Mouse (Mus musculus): ENCODE results near the gene Irgm2. TPM values are rescaled to one million over a fixed set of nuclear protein-coding genes. Genes with fewer than 3 reads are reported as not detected.
"Not testable (repeated sequence)": the region's sequence is repeated elsewhere in the genome, so short reads cannot be mapped to it uniquely, and the experiment has no call there.

Irgm2 gene
- polyA plus RNA-seq, 1 experiment from 2014 or later = 0.75 TPM

GRCm38 (mm10) chr11:58179986-58180385, 19.4 kb upstream of the Irgm2 start:
- not testable (repeated sequence) for H3K9me3 ChIP-seq (ENCODE audit: control insufficient read depth, low read length); H3K4me2 ChIP-seq (ENCODE audit: low read length); H3K9ac ChIP-seq (replicated peaks; ENCODE audit: low read depth, low read length); H3K27me3 ChIP-seq (replicated peaks; ENCODE audit: control insufficient read depth, insufficient read depth, low read length); H3K4me3 ChIP-seq (replicated peaks; ENCODE audit: low read length); H3K27ac ChIP-seq (ENCODE audit: low read length); ATAC-seq; H3K4me1 ChIP-seq (replicated peaks; ENCODE audit: control insufficient read depth, insufficient read depth, low read length)
- peaks cover 24% of the 10 kb centered on the region for H3K36me3 ChIP-seq (ENCODE audit: control insufficient read depth, insufficient read depth)
- WGBS = 94% methylated on average over 6 of the region's 6 CpGs

DNA sequence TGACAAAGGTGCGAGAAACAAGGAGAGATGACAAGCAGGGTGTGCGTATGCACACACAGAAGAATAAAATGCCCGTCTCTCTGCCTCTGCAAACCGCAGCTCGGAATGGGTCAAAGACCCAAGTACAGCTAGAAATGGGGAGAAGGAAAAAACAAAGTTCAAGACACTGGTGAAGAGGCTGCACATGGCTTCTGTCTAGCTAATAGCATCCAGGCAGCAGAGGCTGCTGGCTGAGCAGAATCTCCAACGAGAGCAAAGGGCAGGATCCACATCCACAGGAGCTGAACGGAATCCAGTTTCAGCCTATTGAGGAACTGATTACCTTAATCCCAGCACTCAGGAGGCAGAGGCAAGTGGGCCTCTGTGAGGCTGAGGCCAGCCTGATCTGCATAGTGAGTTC, 18.7 kb upstream of the Irgm2 start:
- Histone ChIP-seq H3K4me3 (replicated peaks; ENCODE audit: low read length) (no peak overlapping the region), H3K27ac (ENCODE audit: low read length) (no peak overlapping the region), H3K27me3 (replicated peaks; ENCODE audit: control insufficient read depth, insufficient read depth, low read length) (no peaks in the 10 kb centered on the region), H3K9ac (replicated peaks; ENCODE audit: low read depth, low read length) (no peak overlapping the region), H3K36me3 (ENCODE audit: control insufficient read depth, insufficient read depth) (peaks cover 16% of the 10 kb centered on the region), H3K9me3 (ENCODE audit: control insufficient read depth, low read length) (no peaks in the 10 kb centered on the region), H3K4me1 (replicated peaks; ENCODE audit: control insufficient read depth, insufficient read depth, low read length) (no peaks in the 10 kb centered on the region), H3K4me2 (ENCODE audit: low read length) (no peak overlapping the region)
- no peak for ATAC-seq
- WGBS = 88% methylated on average over 7 of the region's 7 CpGs

DNA sequence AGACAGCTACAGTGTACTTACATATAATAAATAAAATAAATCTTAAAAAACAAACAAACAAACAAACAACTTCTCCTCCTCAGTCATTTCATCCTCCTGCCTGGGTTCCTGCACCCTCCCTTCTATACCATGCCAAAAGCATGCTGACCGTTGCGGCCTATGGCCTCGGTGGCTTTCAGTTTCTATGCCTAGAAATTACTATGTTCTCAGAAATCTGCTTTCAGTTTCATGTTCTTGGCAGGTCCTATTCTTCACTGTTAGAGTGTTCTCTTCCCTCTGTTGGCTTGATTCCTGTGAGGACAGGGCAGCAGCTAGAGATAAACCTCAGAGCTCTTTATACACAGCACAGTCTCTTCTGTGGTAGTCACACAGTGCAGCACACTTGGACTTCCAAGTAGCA, 15.8 kb upstream of the Irgm2 start:
- Histone ChIP-seq H3K9me3 (ENCODE audit: control insufficient read depth, low read length) (no peaks in the 10 kb centered on the region), H3K4me3 (replicated peaks; ENCODE audit: low read length) (no peak overlapping the region), H3K4me2 (ENCODE audit: low read length) (no peak overlapping the region), H3K4me1 (replicated peaks; ENCODE audit: control insufficient read depth, insufficient read depth, low read length) (no peaks in the 10 kb centered on the region), H3K27ac (ENCODE audit: low read length) (no peak overlapping the region), H3K9ac (replicated peaks; ENCODE audit: low read depth, low read length) (no peak overlapping the region), H3K27me3 (replicated peaks; ENCODE audit: control insufficient read depth, insufficient read depth, low read length) (no peaks in the 10 kb centered on the region), H3K36me3 (ENCODE audit: control insufficient read depth, insufficient read depth) (peaks cover 2% of the 10 kb centered on the region; the same call in 1 of the 2 replicates)
- ATAC-seq = no peak
- WGBS = 100% methylated on average over 3 of the region's 3 CpGs

- no peaks in the 10 kb centered on the region for H3K27me3 ChIP-seq (replicated peaks; ENCODE audit: control insufficient read depth, insufficient read depth, low read length)
- no peaks in the 10 kb centered on the region for H3K36me3 ChIP-seq (ENCODE audit: control insufficient read depth, insufficient read depth)
- H3K4me2 ChIP-seq (ENCODE audit: low read length) = no peak overlapping the region
- ATAC-seq = no peak
- no peak overlapping the region for H3K9ac ChIP-seq (replicated peaks; ENCODE audit: low read depth, low read length)
- H3K9me3 ChIP-seq (ENCODE audit: control insufficient read depth, low read length) = no peaks in the 10 kb centered on the region
- H3K4me3 ChIP-seq (replicated peaks; ENCODE audit: low read length) = no peak overlapping the region
- H3K4me1 ChIP-seq (replicated peaks; ENCODE audit: control insufficient read depth, insufficient read depth, low read length) = no peaks in the 10 kb centered on the region
- H3K27ac ChIP-seq (ENCODE audit: low read length) = no peak overlapping the region
- 96% methylated on average over 6 of the region's 6 CpGs for WGBS
Observed at GRCm38 (mm10) chr11:58189675-58190074, 9.7 kb upstream of the Irgm2 start.

DNA sequence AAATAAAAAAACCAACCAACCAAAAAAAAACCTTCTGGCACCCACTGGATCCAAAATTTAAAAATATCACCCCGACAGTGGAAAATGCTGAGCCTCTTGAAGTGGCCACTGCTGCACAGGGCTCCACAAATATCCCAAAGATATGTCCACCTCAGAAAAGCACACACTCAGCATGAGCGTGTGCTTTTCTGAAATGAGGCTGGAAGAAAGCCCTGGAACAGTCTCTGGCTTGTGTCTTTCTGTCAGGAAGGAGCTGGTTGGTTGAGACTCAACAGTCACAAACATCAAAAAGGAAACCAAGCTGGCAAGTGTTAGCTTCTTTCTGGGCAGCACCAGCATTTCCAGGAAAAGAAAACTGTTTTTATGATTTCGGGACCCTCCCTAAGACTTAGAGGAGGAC, 6.1 kb upstream of the Irgm2 start:
- Histone ChIP-seq H3K9me3 (ENCODE audit: control insufficient read depth, low read length) (no peaks in the 10 kb centered on the region), H3K27ac (ENCODE audit: low read length) (no peak overlapping the region), H3K4me3 (replicated peaks; ENCODE audit: low read length) (no peak overlapping the region), H3K27me3 (replicated peaks; ENCODE audit: control insufficient read depth, insufficient read depth, low read length) (no peaks in the 10 kb centered on the region), H3K36me3 (ENCODE audit: control insufficient read depth, insufficient read depth) (no peaks in the 10 kb centered on the region), H3K9ac (replicated peaks; ENCODE audit: low read depth, low read length) (no peak overlapping the region), H3K4me2 (ENCODE audit: low read length) (no peak overlapping the region), H3K4me1 (replicated peaks; ENCODE audit: control insufficient read depth, insufficient read depth, low read length) (no peaks in the 10 kb centered on the region)
- no peak for ATAC-seq
- 80% methylated on average over 3 of the region's 3 CpGs for WGBS

DNA sequence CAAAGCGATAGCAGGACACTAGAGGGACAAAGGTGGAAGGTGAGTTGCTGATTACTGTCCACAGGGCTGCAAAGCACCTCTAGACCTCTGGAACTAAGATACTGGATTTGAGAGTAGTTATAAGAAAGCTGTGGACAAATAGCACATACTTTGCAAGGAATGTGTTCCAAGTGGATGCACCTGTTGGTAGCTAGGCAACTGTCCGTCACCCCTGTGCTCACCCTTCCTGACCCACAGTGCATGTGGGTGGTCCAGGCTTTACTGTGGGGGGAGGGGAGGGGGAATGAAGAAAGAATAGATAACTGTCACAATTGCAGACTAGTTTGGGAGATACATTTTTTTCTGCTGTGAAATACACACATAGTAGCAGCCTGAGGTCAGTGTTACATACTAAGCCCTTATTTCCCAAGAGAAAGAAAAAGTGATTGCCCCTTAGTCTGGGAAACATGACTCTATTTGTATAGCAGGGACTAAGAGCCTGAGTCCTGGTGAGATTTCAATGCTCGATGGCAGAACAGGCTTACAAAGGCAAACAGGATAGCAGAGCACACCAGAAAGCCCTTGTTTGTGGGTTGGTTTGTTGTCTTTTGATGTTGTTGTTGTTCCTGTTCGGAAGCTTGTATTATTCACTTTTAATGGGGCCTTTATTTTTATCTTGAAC, 5.4 kb upstream of the Irgm2 start:
- Histone ChIP-seq H3K4me1 (replicated peaks; ENCODE audit: control insufficient read depth, insufficient read depth, low read length) (no peaks in the 10 kb centered on the region), H3K36me3 (ENCODE audit: control insufficient read depth, insufficient read depth) (no peaks in the 10 kb centered on the region), H3K9ac (replicated peaks; ENCODE audit: low read depth, low read length) (no peak overlapping the region), H3K27ac (ENCODE audit: low read length) (no peak overlapping the region), H3K27me3 (replicated peaks; ENCODE audit: control insufficient read depth, insufficient read depth, low read length) (no peaks in the 10 kb centered on the region), H3K9me3 (ENCODE audit: control insufficient read depth, low read length) (no peaks in the 10 kb centered on the region), H3K4me3 (replicated peaks; ENCODE audit: low read length) (no peak overlapping the region), H3K4me2 (ENCODE audit: low read length) (no peak overlapping the region)
- no peak for ATAC-seq
- 45% methylated on average over 4 of the region's 4 CpGs for WGBS

GRCm38 (mm10) chr11:58198663-58199062, 755 bp upstream of the Irgm2 start:
- ATAC-seq = no peak
- no peak overlapping the region for H3K9ac ChIP-seq (replicated peaks; ENCODE audit: low read depth, low read length)

DNA sequence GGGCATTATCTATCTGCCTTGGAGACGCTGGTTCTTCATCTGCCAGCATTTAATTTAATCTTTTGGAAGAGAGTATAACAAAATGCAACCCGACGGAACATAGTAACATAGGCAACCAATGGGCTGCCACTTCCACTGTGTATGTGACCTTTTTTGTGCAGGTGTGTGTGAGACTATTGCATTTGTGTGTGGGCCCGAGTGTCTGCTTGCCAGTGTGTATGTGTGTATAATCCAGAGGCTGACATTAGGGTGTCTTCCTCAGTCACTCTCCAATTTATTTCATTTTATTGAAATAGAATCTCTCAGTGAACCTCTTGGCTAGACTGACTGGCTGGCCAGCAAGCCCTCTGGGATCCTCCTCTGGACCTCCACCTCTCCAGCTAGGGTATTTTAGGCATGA, 808 bp downstream of the Irgm2 start:
- no peak overlapping the region for H3K4me3 ChIP-seq (replicated peaks; ENCODE audit: low read length)
- H3K27ac ChIP-seq (ENCODE audit: low read length) = no peak overlapping the region
- no peaks in the 10 kb centered on the region for H3K9me3 ChIP-seq (ENCODE audit: control insufficient read depth, low read length)
- ATAC-seq = no peak
- WGBS = 86% methylated on average over 4 of the region's 4 CpGs
- no peaks in the 10 kb centered on the region for H3K27me3 ChIP-seq (replicated peaks; ENCODE audit: control insufficient read depth, insufficient read depth, low read length)
- H3K9ac ChIP-seq (replicated peaks; ENCODE audit: low read depth, low read length) = no peak overlapping the region
- H3K4me1 ChIP-seq (replicated peaks; ENCODE audit: control insufficient read depth, insufficient read depth, low read length) = peaks cover 3% of the 10 kb centered on the region; the same call in 1 of the 2 replicates
- no peak overlapping the region for H3K4me2 ChIP-seq (ENCODE audit: low read length)
- H3K36me3 ChIP-seq (ENCODE audit: control insufficient read depth, insufficient read depth) = no peaks in the 10 kb centered on the region

More at GRCm38 (mm10) chr11:58198663-58199062, 755 bp upstream of the Irgm2 start:
- H3K4me1 ChIP-seq (replicated peaks; ENCODE audit: control insufficient read depth, insufficient read depth, low read length) = peaks cover 3% of the 10 kb centered on the region; the same call in 1 of the 2 replicates
- H3K36me3 ChIP-seq (ENCODE audit: control insufficient read depth, insufficient read depth) = no peaks in the 10 kb centered on the region
- H3K4me2 ChIP-seq (ENCODE audit: low read length) = peak overlapping the region; percentile 70
- no peaks in the 10 kb centered on the region for H3K27me3 ChIP-seq (replicated peaks; ENCODE audit: control insufficient read depth, insufficient read depth, low read length)
- no peak overlapping the region for H3K27ac ChIP-seq (ENCODE audit: low read length)
- H3K9me3 ChIP-seq (ENCODE audit: control insufficient read depth, low read length) = no peaks in the 10 kb centered on the region
- WGBS = 85% methylated on average over 4 of the region's 4 CpGs
- peak overlapping the region; percentile 45 for H3K4me3 ChIP-seq (replicated peaks; ENCODE audit: low read length)

GRCm38 (mm10) chr11:58201052-58201451, 1.6 kb downstream of the Irgm2 start:
- Histone ChIP-seq H3K4me2 (ENCODE audit: low read length) (no peak overlapping the region), H3K9ac (replicated peaks; ENCODE audit: low read depth, low read length) (no peak overlapping the region), H3K4me3 (replicated peaks; ENCODE audit: low read length) (no peak overlapping the region), H3K36me3 (ENCODE audit: control insufficient read depth, insufficient read depth) (no peaks in the 10 kb centered on the region), H3K4me1 (replicated peaks; ENCODE audit: control insufficient read depth, insufficient read depth, low read length) (peaks cover 3% of the 10 kb centered on the region; the same call in 1 of the 2 replicates), H3K27ac (ENCODE audit: low read length) (no peak overlapping the region), H3K9me3 (ENCODE audit: control insufficient read depth, low read length) (no peaks in the 10 kb centered on the region), H3K27me3 (replicated peaks; ENCODE audit: control insufficient read depth, insufficient read depth, low read length) (no peaks in the 10 kb centered on the region)
- no peak for ATAC-seq
- 77% methylated on average over 12 of the region's 12 CpGs for WGBS
